Mouse (Mus musculus) kidney, embryonic 16.5 days (tissue): Measurements from ENCODE around the gene Ctso. TPM values are rescaled to one million over a fixed set of nuclear protein-coding genes. Genes with fewer than 3 reads are reported as not detected.

Experiments used
- ATAC-seq: fragments of 200-750 bp; cut with Nextera tagmentation; 2 replicates; pipeline ENCODE4 v1.8.0; 2017; ENCODE audit warnings: moderate TSS enrichment; ENCODE audit not compliant: low FRiP score, low TSS enrichment
- H3K27ac ChIP-seq: fragments of 300-500 bp; sonication (generic); 2 replicates; pipeline ENCODE4 v1.5.1; 2014; ENCODE audit warnings: low read length
- H3K27me3 ChIP-seq: fragments of 300-500 bp; sonication (generic); 2 replicates; pipeline ENCODE4 v1.6.1; 2014; ENCODE audit warnings: low read length, control low read depth, mixed read lengths; ENCODE audit not compliant: insufficient read depth
- H3K36me3 ChIP-seq: fragments of 300-500 bp; sonication (generic); 2 replicates; pipeline ENCODE4 v1.6.1; 2014; ENCODE audit warnings: low read length, control low read depth, mixed read lengths; ENCODE audit not compliant: insufficient read depth
- H3K4me1 ChIP-seq: fragments of 300-500 bp; sonication (generic); 2 replicates; pipeline ENCODE4 v1.6.1; 2014; ENCODE audit warnings: low read length, control low read depth, mixed read lengths; ENCODE audit not compliant: insufficient read depth
- H3K4me2 ChIP-seq: fragments of 300-500 bp; sonication (generic); replicated peaks from 2 replicates; pipeline ENCODE4 v1.6.1; 2014; ENCODE audit warnings: low read depth, low read length
- H3K4me3 ChIP-seq: fragments of 300-500 bp; sonication (generic); 2 replicates; pipeline ENCODE4 v1.5.1; 2014; ENCODE audit warnings: mild to moderate bottlenecking, low read length
- H3K9ac ChIP-seq: fragments of 300-500 bp; sonication (generic); replicated peaks from 2 replicates; pipeline ENCODE4 v1.6.1; 2014; ENCODE audit warnings: low read length
- H3K9me3 ChIP-seq: fragments of 300-500 bp; sonication (generic); 2 replicates; pipeline ENCODE4 v1.6.1; 2016; ENCODE audit warnings: low read length, control low read depth
- WGBS: fragments of 180-500 bp; shearing (Covaris S2); extraction: QIAGEN DNeasy Blood & Tissue Kit; methylation state at CpG from one replicate; pipeline ENCODE4 v1.1.7; 2014; 5-methylcytosine and 5-hydroxymethylcytosine counted together
- polyA plus RNA-seq: library from polyadenylated mRNA; unstranded; fragments of >200 nt; fragmentation: Nextera tagmentation; extraction: Ambion mirVana; gene quantifications from 2 replicates; pipeline ENCODE4 v1.2.1, GENCODE M21; 2015

The Ctso gene
- polyA plus RNA-seq, 1 experiment from 2014 or later: 19.2 TPM

DNA sequence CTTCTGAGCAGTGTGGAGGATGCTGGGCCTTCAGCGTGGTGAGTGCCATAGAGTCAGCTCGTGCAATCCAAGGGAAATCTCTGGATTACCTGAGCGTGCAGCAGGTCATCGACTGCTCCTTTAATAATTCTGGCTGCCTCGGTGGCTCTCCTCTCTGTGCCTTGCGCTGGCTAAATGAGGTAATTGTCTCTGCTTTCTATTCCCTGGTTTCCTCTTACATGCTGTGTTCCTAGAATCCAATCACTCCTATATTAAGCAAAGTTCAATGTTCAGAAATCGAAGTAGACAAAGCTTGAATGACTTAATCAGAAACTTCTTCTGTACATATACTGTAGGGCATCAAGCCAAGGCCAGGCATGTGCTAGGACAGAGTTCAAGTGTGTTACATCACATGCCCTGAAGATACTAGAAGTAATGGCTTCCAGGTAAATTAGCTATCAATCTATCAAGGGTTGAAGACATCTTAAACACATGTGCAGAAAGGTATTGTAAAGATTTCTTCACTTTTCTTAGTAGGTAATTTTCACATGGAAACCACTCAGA is 12.5 kb downstream of the Ctso start:
- Histone ChIP-seq H3K4me1 (no peaks in the 10 kb centered on the region), H3K9ac (no peak overlapping the region), H3K4me2 (no peak overlapping the region), H3K27me3 (no peaks in the 10 kb centered on the region), H3K36me3 (no peaks in the 10 kb centered on the region), H3K27ac (no peak overlapping the region), H3K4me3 (no peak overlapping the region), H3K9me3 (0 out of 2 replicates have a peak, but pooled peaks cover 2% of the 10 kb centered on the region)
- WGBS: 92% methylated on average over 7 of the region's 7 CpGs
- no peak for ATAC-seq

DNA sequence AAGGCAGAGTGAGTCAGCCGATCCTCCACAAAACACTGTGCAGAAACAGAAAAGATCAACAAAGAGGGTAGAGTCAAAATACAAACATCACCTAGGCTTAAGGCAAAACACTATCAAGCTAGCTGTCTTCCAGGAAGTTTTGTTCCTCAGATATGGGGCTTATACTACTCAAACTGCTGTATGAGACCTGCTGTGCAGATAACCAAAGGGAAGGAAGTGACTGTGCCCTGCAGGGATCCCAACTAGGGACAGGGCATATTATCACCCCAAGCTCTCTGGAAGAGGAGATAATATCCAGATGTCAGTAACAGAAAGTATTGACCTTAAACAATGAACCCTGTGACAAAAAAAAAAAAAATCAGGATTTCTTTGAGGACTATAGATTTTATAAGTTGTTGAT is 16.6 kb downstream of the Ctso start:
- H3K4me2 ChIP-seq: no peak overlapping the region
- no peak overlapping the region for H3K9ac ChIP-seq
- H3K27me3 ChIP-seq: no peaks in the 10 kb centered on the region
- no peaks in the 10 kb centered on the region for H3K36me3 ChIP-seq
- no peak overlapping the region for H3K27ac ChIP-seq
- WGBS: 83% methylated on average over 1 of the region's 1 CpGs
- H3K9me3 ChIP-seq: no peaks in the 10 kb centered on the region
- H3K4me3 ChIP-seq: no peak overlapping the region
- no peak for ATAC-seq
- H3K4me1 ChIP-seq: no peaks in the 10 kb centered on the region

DNA sequence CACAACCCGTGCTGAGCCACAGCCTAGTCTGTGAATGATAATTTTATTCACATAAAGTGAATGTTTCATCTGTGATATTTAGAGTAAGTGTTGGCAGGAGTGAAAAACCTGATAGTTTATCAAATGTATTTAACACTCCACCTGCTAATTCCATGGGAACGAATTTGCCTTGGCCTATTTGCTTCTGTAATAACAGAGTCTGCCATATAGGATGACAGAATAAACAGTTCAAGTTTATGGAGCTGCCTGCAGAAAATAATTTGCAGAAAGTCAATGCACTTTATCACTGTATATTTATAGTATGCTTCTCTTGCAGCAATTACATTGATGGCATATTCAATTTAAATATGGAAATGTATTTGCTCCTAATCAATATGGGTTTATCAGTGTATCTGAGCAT is 19.4 kb downstream of the Ctso start:
- no peaks in the 10 kb centered on the region for H3K27me3 ChIP-seq
- ATAC-seq: no peak
- no peak overlapping the region for H3K4me3 ChIP-seq
- 51% methylated on average over 2 of the region's 2 CpGs for WGBS
- H3K27ac ChIP-seq: no peak overlapping the region
- H3K9me3 ChIP-seq: no peaks in the 10 kb centered on the region
- H3K4me2 ChIP-seq: no peak overlapping the region
- no peak overlapping the region for H3K9ac ChIP-seq
- H3K4me1 ChIP-seq: no peaks in the 10 kb centered on the region
- H3K36me3 ChIP-seq: no peaks in the 10 kb centered on the region

DNA sequence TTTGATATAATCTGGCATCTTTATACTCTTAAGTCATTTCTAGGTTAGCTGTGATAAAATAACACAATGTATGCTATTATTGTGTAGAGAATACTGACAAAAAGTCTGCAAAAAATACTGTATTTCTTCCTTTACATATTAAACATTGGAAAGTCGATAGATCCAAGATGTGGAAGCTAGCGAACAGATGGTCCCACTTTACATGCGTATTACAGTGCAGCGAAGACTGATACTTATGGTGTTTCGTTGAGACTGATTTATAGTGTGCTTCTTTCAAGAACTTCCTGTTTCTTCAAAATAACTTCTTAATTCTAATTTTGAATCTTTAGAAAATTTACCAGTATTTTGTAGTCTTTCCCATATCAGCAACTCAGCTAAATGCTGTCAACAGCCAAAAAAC is 25.1 kb downstream of the Ctso start:
- 85% methylated on average over 5 of the region's 5 CpGs for WGBS
- Histone ChIP-seq H3K4me1 (no peaks in the 10 kb centered on the region), H3K27ac (no peak overlapping the region), H3K9ac (no peak overlapping the region), H3K36me3 (no peaks in the 10 kb centered on the region), H3K4me2 (no peak overlapping the region), H3K9me3 (no peaks in the 10 kb centered on the region), H3K27me3 (no peaks in the 10 kb centered on the region), H3K4me3 (no peak overlapping the region)
- no peak for ATAC-seq

DNA sequence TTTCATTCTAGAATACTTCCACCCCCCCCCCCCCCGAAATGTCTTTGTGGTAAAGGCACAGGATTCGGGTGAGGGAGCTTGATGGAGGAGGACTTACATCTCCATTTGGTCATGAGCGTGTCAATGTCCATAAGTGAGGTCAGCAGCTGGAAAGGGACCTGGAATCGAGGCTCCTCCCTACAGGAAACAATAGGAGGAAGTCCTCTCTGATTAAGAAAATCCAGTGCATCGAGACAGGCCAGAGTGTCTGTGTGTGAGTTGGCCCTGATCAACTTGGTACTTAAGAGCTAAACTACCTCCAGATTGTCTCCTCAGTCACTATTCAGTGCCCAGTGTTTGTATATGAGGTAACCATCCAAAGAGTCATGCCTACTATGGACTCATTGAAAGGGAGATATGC is 28.9 kb downstream of the Ctso start:
- Histone ChIP-seq H3K9me3 (no peaks in the 10 kb centered on the region), H3K36me3 (no peaks in the 10 kb centered on the region), H3K27ac (no peak overlapping the region), H3K9ac (no peak overlapping the region), H3K4me1 (no peaks in the 10 kb centered on the region), H3K4me2 (no peak overlapping the region), H3K27me3 (no peaks in the 10 kb centered on the region), H3K4me3 (no peak overlapping the region)
- WGBS: 74% methylated on average over 5 of the region's 5 CpGs
- no peak for ATAC-seq

DNA sequence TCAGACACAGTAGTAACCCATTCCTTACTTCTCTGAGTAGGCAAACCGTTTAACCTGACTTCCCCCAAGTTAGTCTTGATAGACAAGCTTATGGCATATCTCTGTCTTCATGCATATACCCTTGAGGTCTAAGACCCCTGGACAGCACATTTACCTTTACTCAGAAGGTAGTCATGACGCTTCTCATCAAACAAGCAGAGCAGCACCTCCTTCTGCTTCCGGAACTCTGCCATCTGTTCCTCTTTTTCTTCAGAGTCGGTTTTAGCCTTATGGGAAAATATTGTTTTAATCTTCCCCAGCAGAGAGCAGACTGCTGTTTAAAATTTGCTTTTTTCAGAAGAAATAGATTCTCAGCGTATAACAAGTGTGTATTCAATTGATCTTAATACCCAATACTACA is 31.4 kb downstream of the Ctso start:
- Histone ChIP-seq H3K27me3 (no peaks in the 10 kb centered on the region), H3K4me2 (no peak overlapping the region), H3K4me3 (no peak overlapping the region), H3K27ac (no peak overlapping the region), H3K36me3 (no peaks in the 10 kb centered on the region), H3K4me1 (no peaks in the 10 kb centered on the region), H3K9me3 (no peaks in the 10 kb centered on the region), H3K9ac (no peak overlapping the region)
- WGBS: 74% methylated on average over 5 of the region's 5 CpGs
- no peak for ATAC-seq

DNA sequence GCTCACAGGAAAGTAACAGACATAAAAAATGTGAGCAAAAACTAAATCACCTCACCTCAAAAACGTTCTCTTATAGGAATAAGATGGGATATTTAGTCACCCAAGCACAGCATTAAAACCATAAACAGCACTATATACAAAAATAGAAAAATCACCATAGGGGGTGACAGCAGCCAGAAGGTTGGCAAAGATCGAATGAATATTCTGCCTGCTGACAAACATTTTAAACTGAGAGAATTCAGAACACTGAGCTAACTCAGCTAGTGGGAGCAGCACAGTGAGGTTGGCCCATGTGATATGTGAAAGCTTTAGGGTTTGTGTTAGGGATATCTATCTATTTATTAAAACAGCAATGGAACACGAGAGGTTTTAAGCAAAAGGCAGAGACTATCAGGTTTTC is 32.2 kb downstream of the Ctso start:
- Histone ChIP-seq H3K4me1 (no peaks in the 10 kb centered on the region), H3K27ac (no peak overlapping the region), H3K27me3 (no peaks in the 10 kb centered on the region), H3K36me3 (no peaks in the 10 kb centered on the region), H3K9me3 (no peaks in the 10 kb centered on the region), H3K4me2 (no peak overlapping the region), H3K4me3 (no peak overlapping the region), H3K9ac (no peak overlapping the region)
- no peak for ATAC-seq
- WGBS: 70% methylated on average over 3 of the region's 3 CpGs

DNA sequence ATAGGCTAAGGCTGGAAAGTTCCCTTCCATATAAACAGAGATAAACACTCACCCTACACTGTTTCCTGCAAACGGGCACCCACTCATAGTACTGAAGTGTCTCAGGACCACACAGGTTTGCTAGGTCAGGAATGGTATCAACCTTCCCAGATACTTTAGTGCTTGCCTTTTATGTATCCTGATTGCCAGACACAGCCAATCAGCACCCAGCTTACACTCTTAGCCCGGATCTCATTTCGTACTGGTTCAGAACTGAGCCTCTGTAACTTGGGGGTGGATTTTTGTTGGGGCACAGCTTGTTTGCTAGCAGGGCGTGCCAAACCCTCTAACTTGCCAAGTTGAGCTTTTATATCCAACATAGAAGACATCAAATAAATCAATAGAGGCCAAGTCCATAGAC is 43.2 kb downstream of the Ctso start:
- H3K4me3 ChIP-seq: no peak overlapping the region
- H3K27ac ChIP-seq: no peak overlapping the region
- no peaks in the 10 kb centered on the region for H3K9me3 ChIP-seq
- no peaks in the 10 kb centered on the region for H3K36me3 ChIP-seq
- ATAC-seq: no peak
- H3K9ac ChIP-seq: no peak overlapping the region
- H3K4me1 ChIP-seq: no peaks in the 10 kb centered on the region
- no peaks in the 10 kb centered on the region for H3K27me3 ChIP-seq
- 71% methylated on average over 4 of the region's 4 CpGs for WGBS
- no peak overlapping the region for H3K4me2 ChIP-seq

DNA sequence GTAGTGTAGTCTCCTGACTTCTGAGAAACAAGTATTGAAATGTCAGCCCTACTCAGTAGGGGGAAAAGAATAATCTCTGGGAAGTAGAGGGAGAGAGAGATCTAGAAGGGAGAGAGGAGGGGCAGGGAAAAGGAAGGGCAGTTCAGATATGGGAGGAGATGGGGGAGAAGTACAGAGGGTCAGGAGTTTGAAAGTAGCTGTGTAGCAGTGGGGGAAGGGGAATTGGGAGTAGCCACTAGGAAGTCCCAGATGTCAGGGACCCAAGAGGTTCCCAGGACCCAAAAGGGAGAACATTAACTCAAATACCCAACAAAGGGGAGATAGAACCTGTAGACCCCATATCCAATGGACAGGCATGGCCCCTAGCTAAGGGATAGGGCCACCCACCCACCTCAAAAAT is 43.7 kb downstream of the Ctso start, which contains the start of gene Tdo2:
Gene Tdo2, minus strand, starts transcription at position 101 of the 400 bp plus-strand sequence.
- Histone ChIP-seq H3K27ac (no peak within 1 kb of the TSS), H3K9me3 (no peaks in the 10 kb centered on the region), H3K4me1 (no peaks in the 10 kb centered on the region), H3K4me3 (no peak within 1 kb of the TSS), H3K9ac (no peak within 1 kb of the TSS), H3K27me3 (no peaks in the 10 kb centered on the region), H3K36me3 (no peaks in the 10 kb centered on the region), H3K4me2 (no peak within 1 kb of the TSS)
- no peak for ATAC-seq

DNA sequence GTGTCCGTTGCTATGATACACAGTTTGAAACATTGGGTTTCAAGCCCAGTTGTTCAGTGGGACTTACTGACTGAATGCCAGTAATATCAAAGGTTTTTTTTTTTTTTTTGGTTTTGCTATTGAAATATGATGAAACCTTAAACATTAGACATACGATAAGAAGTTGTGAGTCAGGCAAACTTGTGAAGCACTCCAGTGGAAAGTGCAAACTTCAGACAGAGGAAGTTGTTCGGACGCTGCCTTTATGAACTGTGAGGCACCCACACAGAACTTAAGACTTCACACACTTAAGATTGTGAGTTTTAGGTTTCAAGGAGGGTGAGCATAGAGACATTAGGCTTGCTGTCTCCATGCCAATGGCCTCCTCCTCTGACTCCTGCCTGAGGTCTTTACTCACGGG is 49.2 kb downstream of the Ctso start:
- Histone ChIP-seq H3K36me3 (no peaks in the 10 kb centered on the region), H3K9ac (no peak overlapping the region), H3K27me3 (no peaks in the 10 kb centered on the region), H3K9me3 (no peaks in the 10 kb centered on the region), H3K4me2 (no peak overlapping the region), H3K4me1 (no peaks in the 10 kb centered on the region), H3K4me3 (no peak overlapping the region), H3K27ac (no peak overlapping the region)
- no peak for ATAC-seq
- WGBS: 60% methylated on average over 5 of the region's 5 CpGs
